Mouse (Mus musculus): Measurements from ENCODE around the gene Fkbp6. TPM values are rescaled to one million over a fixed set of nuclear protein-coding genes. Genes with fewer than 3 reads are reported as not detected.

The Fkbp6 gene
- not detected in 2 replicates for polyA plus RNA-seq (2016; fragmentation: Nextera tagmentation; extraction: Ambion mirVana)

DNA sequence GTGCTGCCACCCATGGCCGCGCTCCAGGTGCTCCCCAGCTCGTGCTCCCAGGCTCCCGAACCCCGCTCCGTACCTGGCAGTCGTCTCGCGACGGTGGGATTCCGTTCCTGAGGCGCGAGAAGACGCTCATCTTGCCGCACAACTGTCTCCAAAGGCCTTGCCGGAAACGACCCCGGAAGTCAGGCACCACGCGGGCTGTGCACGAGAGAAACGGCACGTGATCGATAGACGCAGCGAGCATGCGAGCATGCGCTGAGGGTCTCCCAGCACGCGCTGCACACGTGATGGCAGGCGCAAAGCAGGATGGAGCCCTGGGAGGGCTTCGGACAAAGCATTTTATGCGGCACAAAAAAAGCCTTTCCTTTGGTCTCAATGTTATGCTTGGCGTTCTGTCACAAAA lies at the start of gene Fkbp6:
Fkbp6 (minus strand) TSS at position 183 of the 400 bp plus-strand sequence.
- H3K4me3 ChIP-seq, result no peak within 1 kb of the TSS
- H3K4me2 ChIP-seq (replicated peaks), result no peak within 1 kb of the TSS
- no peak for ATAC-seq (ENCODE audit: low FRiP score)
- H3K4me1 ChIP-seq, result no peaks in the 10 kb centered on the region
- H3K27me3 ChIP-seq, result peaks cover 11% of the 10 kb centered on the region
- WGBS, result 89% methylated on average over 35 of the region's 35 CpGs
- no peak within 1 kb of the TSS for H3K9ac ChIP-seq
- no peaks in the 10 kb centered on the region for H3K36me3 ChIP-seq
- no peak within 1 kb of the TSS for H3K27ac ChIP-seq
- 0 out of 2 replicates have a peak, but pooled peaks cover 10% of the 10 kb centered on the region for H3K9me3 ChIP-seq (replicated peaks)

DNA sequence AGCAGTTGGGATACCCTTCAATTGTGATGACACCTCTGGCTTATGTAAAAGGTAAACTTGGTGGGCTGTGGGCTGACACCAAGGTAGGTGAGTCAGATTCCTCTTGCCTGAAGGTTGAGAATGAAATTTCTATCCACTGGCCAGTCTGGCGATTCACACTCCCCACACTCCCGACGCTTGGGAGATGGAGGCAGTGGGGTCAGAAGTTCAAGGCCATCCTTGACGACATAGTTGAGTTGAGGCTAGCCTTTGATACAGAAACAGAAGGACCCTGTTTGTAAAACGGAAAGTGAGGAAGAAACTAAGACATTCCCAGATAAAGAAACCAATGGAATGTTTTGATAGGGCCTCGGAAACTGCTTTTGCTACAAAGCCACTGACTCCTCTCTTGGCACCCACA lies 49.5 kb upstream of the Fkbp6 start:
- no peak overlapping the region for H3K4me2 ChIP-seq (replicated peaks)
- no peaks in the 10 kb centered on the region for H3K36me3 ChIP-seq
- no peak overlapping the region for H3K9ac ChIP-seq
- no peaks in the 10 kb centered on the region for H3K9me3 ChIP-seq (replicated peaks)
- H3K4me1 ChIP-seq, result peaks cover 3% of the 10 kb centered on the region
- no peak overlapping the region for H3K27ac ChIP-seq
- 74% methylated on average over 6 of the region's 6 CpGs for WGBS
- H3K27me3 ChIP-seq, result 0 out of 2 replicates have a peak, but pooled peaks cover 3% of the 10 kb centered on the region
- ATAC-seq (ENCODE audit: low FRiP score), result no peak
- no peak overlapping the region for H3K4me3 ChIP-seq

DNA sequence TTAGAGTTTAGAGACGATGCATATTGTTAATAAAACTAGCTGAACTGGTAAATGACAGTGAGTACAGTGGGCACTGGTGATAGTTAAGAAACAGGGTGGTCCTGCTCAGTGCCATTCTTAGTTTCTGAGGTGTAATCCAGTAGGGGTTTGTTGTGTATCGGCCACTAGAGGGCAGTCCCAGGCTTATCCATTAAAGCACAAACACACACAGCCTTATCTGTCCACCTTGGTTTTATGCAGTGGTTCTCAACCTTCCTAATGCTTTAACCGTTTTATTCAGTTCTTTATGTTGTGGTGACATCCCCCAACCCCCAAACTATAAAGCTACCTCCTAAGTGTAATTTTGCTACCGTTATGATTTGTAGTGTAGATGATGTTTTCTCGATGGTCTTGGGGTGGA lies 46.0 kb upstream of the Fkbp6 start:
- Histone ChIP-seq H3K27ac (no peak overlapping the region), H3K27me3 (0 out of 2 replicates have a peak, but pooled peaks cover 3% of the 10 kb centered on the region), H3K36me3 (peaks cover 14% of the 10 kb centered on the region), H3K9me3 (replicated peaks) (no peaks in the 10 kb centered on the region), H3K4me1 (peaks cover 15% of the 10 kb centered on the region), H3K4me3 (no peak overlapping the region), H3K9ac (no peak overlapping the region), H3K4me2 (replicated peaks) (no peak overlapping the region)
- no peak for ATAC-seq (ENCODE audit: low FRiP score)
- WGBS, result 52% methylated on average over 5 of the region's 5 CpGs

DNA sequence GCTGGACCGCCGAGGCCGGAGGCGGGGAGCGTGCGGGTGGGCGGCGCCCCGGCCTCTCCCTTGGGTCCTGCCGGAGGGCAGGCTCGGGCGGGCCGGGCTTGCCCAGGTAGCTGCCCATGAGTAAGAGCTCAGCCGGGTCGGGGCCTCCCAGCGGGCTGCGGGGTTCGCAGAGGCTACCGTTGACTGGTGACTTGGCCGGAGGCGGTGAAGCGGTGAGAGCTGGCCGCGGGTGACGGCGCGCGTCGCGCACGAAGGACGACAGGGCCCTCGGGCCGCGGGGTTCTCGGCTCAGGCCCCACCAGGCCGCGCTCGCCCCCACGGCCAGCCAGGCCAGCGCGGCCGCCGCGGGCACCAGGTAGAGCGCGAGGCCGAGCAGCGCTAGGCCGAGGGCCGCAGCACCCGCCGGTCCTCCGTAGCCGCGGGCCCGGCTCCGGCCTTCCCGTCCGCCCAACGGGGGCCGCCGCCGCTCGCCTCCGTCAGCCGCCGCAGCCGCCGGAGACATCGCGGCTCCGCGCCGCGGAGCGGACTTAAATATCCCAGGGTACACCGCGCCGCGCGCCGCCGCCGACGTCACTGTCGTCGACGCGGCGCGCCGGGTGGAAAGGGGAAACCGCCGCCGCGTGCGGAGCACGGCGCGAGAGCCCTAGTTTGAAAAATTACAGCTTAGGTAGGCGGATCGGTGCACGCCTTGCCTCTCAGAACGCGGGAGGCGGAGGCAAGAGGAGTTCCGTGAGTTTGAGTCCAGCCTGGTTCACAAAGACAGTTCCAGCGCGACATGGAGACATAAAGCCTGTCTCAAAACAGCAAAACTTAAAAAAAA lies 44.4 kb upstream of the Fkbp6 start, which contains the start of gene Pom121:
Pom121 (minus strand) TSS at position 543 of the 820 bp plus-strand sequence.
- peaks cover 29% of the 10 kb centered on the region for H3K36me3 ChIP-seq
- H3K4me1 ChIP-seq, result peaks cover 15% of the 10 kb centered on the region
- WGBS, result 1% methylated on average over 67 of the region's 110 CpGs
- 0 out of 2 replicates have a peak, but pooled peaks cover 3% of the 10 kb centered on the region for H3K27me3 ChIP-seq
- peak within 1 kb of the TSS; percentile 83 for H3K27ac ChIP-seq
- peak; percentile 87 for ATAC-seq (ENCODE audit: low FRiP score)
- no peaks in the 10 kb centered on the region for H3K9me3 ChIP-seq (replicated peaks)
- H3K9ac ChIP-seq, result peak within 1 kb of the TSS; percentile 98
- H3K4me2 ChIP-seq (replicated peaks), result peak within 1 kb of the TSS; percentile 74
- peak within 1 kb of the TSS; percentile 99 for H3K4me3 ChIP-seq

DNA sequence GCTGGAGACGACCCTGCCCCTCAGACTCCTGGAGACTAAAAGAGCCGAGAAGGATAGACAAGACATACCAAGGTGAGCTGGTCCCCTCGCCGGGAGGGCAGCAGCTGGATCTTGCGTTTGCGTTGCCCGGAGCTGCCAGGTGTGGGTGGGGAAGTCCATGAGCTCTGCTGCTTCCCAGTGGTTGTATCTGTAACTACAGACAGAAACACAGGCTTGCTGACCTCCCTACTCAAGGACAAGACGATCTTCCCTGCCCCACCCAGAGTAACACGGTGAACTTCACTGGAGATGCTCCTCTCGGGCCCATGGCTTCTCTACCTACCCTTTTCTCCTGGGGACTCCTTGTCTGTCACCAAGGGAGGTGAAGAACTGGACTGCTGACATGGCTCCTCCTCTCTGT lies 33.9 kb upstream of the Fkbp6 start:
- no peak for ATAC-seq (ENCODE audit: low FRiP score)
- no peak overlapping the region for H3K4me2 ChIP-seq (replicated peaks)
- H3K27ac ChIP-seq, result no peak overlapping the region
- WGBS, result 83% methylated on average over 10 of the region's 10 CpGs
- no peaks in the 10 kb centered on the region for H3K27me3 ChIP-seq
- H3K36me3 ChIP-seq, result peaks cover 95% of the 10 kb centered on the region
- no peaks in the 10 kb centered on the region for H3K4me1 ChIP-seq
- H3K4me3 ChIP-seq, result no peak overlapping the region
- no peaks in the 10 kb centered on the region for H3K9me3 ChIP-seq (replicated peaks)
- H3K9ac ChIP-seq, result no peak overlapping the region

DNA sequence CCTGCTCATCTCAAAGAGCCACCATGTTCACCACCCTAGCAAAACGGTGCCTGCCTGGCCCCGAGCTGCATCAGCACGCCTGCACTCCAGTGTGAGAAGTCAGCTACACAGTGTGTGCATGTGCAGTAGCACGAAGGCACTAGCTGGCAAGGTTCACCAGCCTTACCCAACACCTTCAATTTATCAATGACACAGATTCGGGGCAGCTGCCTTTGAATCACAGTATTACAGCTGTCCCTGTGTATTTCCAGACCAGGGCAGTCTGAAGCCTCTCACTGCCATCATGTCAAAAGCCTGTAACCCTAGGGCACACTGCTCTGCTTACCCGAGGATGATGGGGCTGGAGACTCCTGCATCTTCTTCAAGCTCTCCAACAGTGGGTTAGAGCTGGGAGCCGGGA lies 32.9 kb upstream of the Fkbp6 start:
- Histone ChIP-seq H3K9me3 (replicated peaks) (no peaks in the 10 kb centered on the region), H3K4me2 (replicated peaks) (no peak overlapping the region), H3K27me3 (no peaks in the 10 kb centered on the region), H3K4me3 (no peak overlapping the region), H3K27ac (no peak overlapping the region), H3K9ac (no peak overlapping the region), H3K36me3 (peaks cover 95% of the 10 kb centered on the region), H3K4me1 (no peaks in the 10 kb centered on the region)
- ATAC-seq (ENCODE audit: low FRiP score), result no peak
- WGBS, result 95% methylated on average over 7 of the region's 7 CpGs

DNA sequence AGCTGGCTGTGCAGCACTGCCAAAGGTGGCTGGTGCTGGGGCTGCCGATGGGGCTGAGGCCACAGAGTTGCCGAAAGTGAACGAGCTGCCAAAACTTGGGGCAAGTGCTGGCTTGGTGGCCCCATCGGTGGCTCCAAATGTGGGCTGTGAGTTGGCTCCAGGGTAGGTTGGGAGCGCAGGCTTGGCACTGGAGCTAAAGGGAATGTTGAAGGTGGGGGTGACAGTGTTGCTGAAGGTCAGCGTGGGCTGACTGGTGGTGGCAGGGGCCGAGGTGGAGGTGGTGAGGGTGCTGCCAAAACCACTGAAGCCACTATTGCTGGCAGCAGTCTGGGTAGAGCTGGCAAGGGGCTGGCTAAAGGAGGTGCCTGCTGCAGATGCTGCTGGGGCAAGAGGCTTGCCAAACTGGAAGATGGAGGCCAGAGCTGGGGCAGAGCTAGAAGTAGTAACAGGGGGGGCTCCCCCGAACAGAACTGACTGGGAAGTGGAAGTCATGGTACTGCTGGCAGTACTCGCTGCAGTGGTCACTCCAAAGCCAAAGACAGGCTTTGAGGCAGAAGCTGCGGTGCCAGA lies 31.6 kb upstream of the Fkbp6 start:
- Histone ChIP-seq H3K9me3 (replicated peaks) (no peaks in the 10 kb centered on the region), H3K4me1 (no peaks in the 10 kb centered on the region), H3K36me3 (peaks cover 94% of the 10 kb centered on the region), H3K27me3 (no peaks in the 10 kb centered on the region), H3K4me3 (no peak overlapping the region), H3K4me2 (replicated peaks) (no peak overlapping the region), H3K9ac (no peak overlapping the region), H3K27ac (no peak overlapping the region)
- WGBS, result 97% methylated on average over 10 of the region's 10 CpGs
- no peak for ATAC-seq (ENCODE audit: low FRiP score)

DNA sequence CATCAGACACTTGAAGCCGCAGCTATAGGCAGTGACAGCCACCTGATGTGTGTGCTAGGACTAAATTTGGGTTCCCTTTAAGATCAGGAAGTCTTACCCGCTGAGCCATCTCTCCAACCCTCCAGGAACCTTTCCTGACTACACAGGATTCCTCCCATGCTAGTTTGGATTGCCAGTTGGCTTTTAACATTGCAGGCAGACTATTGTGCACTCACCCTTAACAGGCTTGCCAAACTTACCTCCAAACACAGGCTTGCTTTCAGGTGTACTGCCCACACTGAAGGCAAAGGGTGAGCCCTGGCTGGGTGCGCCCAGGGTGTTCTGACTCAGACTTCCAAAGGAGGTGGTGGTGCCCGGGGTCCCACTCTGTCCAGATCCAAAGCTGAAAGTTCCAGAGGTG lies 30.8 kb upstream of the Fkbp6 start:
- H3K4me1 ChIP-seq, result no peaks in the 10 kb centered on the region
- H3K9me3 ChIP-seq (replicated peaks), result no peaks in the 10 kb centered on the region
- H3K4me2 ChIP-seq (replicated peaks), result no peak overlapping the region
- H3K27me3 ChIP-seq, result no peaks in the 10 kb centered on the region
- no peak for ATAC-seq (ENCODE audit: low FRiP score)
- no peak overlapping the region for H3K9ac ChIP-seq
- H3K36me3 ChIP-seq, result peaks cover 98% of the 10 kb centered on the region
- H3K4me3 ChIP-seq, result no peak overlapping the region
- 92% methylated on average over 4 of the region's 4 CpGs for WGBS
- no peak overlapping the region for H3K27ac ChIP-seq

DNA sequence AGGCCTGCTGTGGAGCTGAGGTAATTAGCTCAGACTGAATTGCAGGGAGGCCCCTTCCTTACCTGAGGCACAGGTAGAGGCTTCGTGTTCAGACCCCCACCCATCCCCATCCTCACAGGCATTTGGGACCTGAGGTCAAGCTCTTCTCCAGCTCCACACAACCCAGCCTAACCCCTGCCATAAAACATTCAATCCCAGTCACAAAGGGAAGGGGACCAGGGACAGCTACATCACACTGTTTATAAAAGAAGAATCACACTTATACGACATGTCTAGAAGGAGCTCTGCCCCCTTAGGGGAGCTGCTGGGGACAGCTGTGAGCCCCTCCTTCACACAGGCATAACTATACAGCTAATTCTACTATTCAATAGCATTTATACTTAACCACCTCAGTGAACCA lies 26.5 kb upstream of the Fkbp6 start:
- Histone ChIP-seq H3K9ac (no peak overlapping the region), H3K9me3 (replicated peaks) (no peaks in the 10 kb centered on the region), H3K27me3 (no peaks in the 10 kb centered on the region), H3K4me2 (replicated peaks) (no peak overlapping the region), H3K4me1 (no peaks in the 10 kb centered on the region), H3K36me3 (peaks cover 96% of the 10 kb centered on the region), H3K4me3 (no peak overlapping the region), H3K27ac (no peak overlapping the region)
- no peak for ATAC-seq (ENCODE audit: low FRiP score)
- 78% methylated on average over 2 of the region's 2 CpGs for WGBS

DNA sequence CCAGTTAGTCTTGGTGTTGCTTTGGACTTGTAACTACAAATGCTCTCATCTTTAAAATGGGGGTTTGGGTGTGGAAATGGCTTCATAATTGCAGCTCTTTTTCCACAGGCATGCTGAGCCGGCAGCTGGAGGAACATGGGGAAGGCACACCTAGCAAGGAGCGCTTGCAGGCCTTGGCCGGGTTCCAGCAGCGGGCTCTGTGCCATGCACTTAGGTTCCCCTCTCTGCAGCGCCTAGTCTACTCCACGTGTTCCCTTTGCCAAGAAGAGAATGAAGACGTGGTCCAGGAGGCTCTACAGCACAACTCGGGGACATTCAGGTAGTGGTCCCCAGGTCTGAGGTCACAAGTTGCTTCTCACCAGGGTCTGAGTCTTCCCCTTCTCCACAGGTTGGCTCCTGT lies 25.3 kb upstream of the Fkbp6 start:
- H3K9ac ChIP-seq, result no peak overlapping the region
- peaks cover 10% of the 10 kb centered on the region for H3K4me1 ChIP-seq
- no peaks in the 10 kb centered on the region for H3K27me3 ChIP-seq
- no peak overlapping the region for H3K4me3 ChIP-seq
- H3K4me2 ChIP-seq (replicated peaks), result no peak overlapping the region
- 92% methylated on average over 8 of the region's 8 CpGs for WGBS
- peaks cover 84% of the 10 kb centered on the region for H3K36me3 ChIP-seq
- H3K27ac ChIP-seq, result no peak overlapping the region
- ATAC-seq (ENCODE audit: low FRiP score), result no peak
- H3K9me3 ChIP-seq (replicated peaks), result no peaks in the 10 kb centered on the region

DNA sequence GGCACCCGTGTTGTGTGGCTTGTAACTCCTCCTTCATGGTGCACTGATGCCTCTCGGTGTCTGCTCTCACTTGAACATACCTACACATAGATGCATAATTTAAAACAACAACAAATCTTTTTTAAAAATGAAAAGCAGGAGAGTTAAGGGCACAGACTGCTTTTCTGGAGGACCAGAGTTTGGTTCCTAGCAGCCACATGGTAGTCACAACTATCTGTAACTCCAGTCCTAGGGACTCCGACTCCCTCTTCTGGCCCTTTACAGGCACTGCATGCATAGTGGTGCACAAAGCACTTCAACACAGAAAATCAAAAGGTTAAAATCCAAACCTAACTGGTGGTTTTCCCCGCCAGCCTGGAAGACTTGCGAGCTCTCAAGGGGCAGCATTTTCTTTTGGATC lies 23.8 kb upstream of the Fkbp6 start:
- H3K4me1 ChIP-seq, result peaks cover 14% of the 10 kb centered on the region
- no peaks in the 10 kb centered on the region for H3K27me3 ChIP-seq
- no peak for ATAC-seq (ENCODE audit: low FRiP score)
- no peaks in the 10 kb centered on the region for H3K9me3 ChIP-seq (replicated peaks)
- no peak overlapping the region for H3K4me3 ChIP-seq
- peaks cover 69% of the 10 kb centered on the region for H3K36me3 ChIP-seq
- no peak overlapping the region for H3K9ac ChIP-seq
- no peak overlapping the region for H3K27ac ChIP-seq
- no peak overlapping the region for H3K4me2 ChIP-seq (replicated peaks)
- 94% methylated on average over 5 of the region's 5 CpGs for WGBS

DNA sequence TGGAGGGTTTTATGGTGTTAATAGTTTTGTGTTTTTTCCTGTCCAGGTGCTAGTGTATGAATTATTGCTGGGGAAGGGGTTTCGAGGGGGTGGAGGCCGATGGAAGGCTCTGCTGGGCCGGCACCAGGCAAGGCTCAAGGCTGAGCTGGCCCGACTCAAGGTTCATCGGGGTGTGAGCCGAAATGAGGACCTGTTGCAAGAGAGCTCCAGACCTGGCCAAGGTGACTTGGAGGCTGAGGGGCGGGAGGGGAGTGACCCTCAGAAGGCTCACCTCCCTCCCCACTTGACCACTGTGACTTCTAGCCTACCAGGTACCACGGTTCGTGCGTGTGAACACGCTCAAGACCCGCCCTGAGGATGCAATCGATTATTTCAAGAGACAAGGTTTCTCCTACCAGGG lies 21.4 kb upstream of the Fkbp6 start:
- no peak for ATAC-seq (ENCODE audit: low FRiP score)
- 94% methylated on average over 13 of the region's 13 CpGs for WGBS
- Histone ChIP-seq H3K27me3 (no peaks in the 10 kb centered on the region), H3K9me3 (replicated peaks) (no peaks in the 10 kb centered on the region), H3K9ac (no peak overlapping the region), H3K4me3 (no peak overlapping the region), H3K27ac (no peak overlapping the region), H3K36me3 (peaks cover 45% of the 10 kb centered on the region), H3K4me1 (peaks cover 14% of the 10 kb centered on the region), H3K4me2 (replicated peaks) (no peak overlapping the region)

Data from hindbrain, embryonic 12.5 days (tissue).